Mouse (Mus musculus) lung, embryonic 16.5 days (tissue): ENCODE results near the gene Gzmk. TPM values are rescaled to one million over a fixed set of nuclear protein-coding genes. Genes with fewer than 3 reads are reported as not detected.

ENCODE experiments used
- ATAC-seq: fragments of 200-750 bp; cut with Nextera tagmentation; 2 replicates; pipeline ENCODE4 v1.8.0; 2017; ENCODE audit warnings: low read depth, mild to moderate bottlenecking, moderate library complexity
- H3K27ac ChIP-seq: fragments of 300-500 bp; sonication (generic); 2 replicates; pipeline ENCODE4 v1.5.1; 2014; ENCODE audit warnings: mild to moderate bottlenecking, control low read depth, low read length
- H3K27me3 ChIP-seq: fragments of 300-500 bp; sonication (generic); 2 replicates; pipeline ENCODE4 v1.6.1; 2014; ENCODE audit warnings: low read depth, low read length, mixed read lengths; ENCODE audit not compliant: control insufficient read depth, insufficient read depth
- H3K36me3 ChIP-seq: fragments of 300-500 bp; sonication (generic); 2 replicates; pipeline ENCODE4 v1.6.1; 2014; ENCODE audit warnings: low read length; ENCODE audit not compliant: control insufficient read depth, insufficient read depth
- H3K4me1 ChIP-seq: fragments of 300-500 bp; sonication (generic); replicated peaks from 2 replicates; pipeline ENCODE4 v1.6.1; 2014; ENCODE audit warnings: low read length, mixed read lengths; ENCODE audit not compliant: control insufficient read depth, insufficient read depth
- H3K4me2 ChIP-seq: fragments of 300-500 bp; sonication (generic); 2 replicates; pipeline ENCODE4 v1.6.1; 2014; ENCODE audit warnings: low read depth, low read length, control low read depth
- H3K4me3 ChIP-seq: fragments of 300-500 bp; sonication (generic); 2 replicates; pipeline ENCODE4 v1.5.1; 2014; ENCODE audit warnings: mild to moderate bottlenecking, low read length, control low read depth
- H3K9ac ChIP-seq: fragments of 300-500 bp; sonication (generic); 2 replicates; pipeline ENCODE4 v1.6.1; 2014; ENCODE audit warnings: low read length, control low read depth
- H3K9me3 ChIP-seq: fragments of 300-500 bp; sonication (generic); 2 replicates; pipeline ENCODE4 v1.6.1; 2016; ENCODE audit warnings: low read length; ENCODE audit not compliant: control insufficient read depth
- WGBS: fragments of 180-500 bp; shearing (Covaris S2); extraction: QIAGEN DNeasy Blood & Tissue Kit; methylation state at CpG from one replicate; pipeline ENCODE4 v1.1.7; 2014; 5-methylcytosine and 5-hydroxymethylcytosine counted together
- polyA plus RNA-seq: library from polyadenylated mRNA; unstranded; fragments of >200 nt; fragmentation: Nextera tagmentation; extraction: Ambion mirVana; gene quantifications from 2 replicates; pipeline ENCODE4 v1.2.1, GENCODE M21; 2015

Gene Gzmk
- polyA plus RNA-seq, 1 experiment from 2014 or later: not detected

GRCm38 (mm10) chr13:113139597-113139996, 86.1 kb downstream of the Gzmk start:
- no peaks in the 10 kb centered on the region for H3K9me3 ChIP-seq
- no peak overlapping the region for H3K9ac ChIP-seq
- H3K4me1 ChIP-seq: no peaks in the 10 kb centered on the region
- no peaks in the 10 kb centered on the region for H3K27me3 ChIP-seq
- ATAC-seq: no peak
- no peak overlapping the region for H3K4me3 ChIP-seq
- no peaks in the 10 kb centered on the region for H3K36me3 ChIP-seq
- WGBS: 84% methylated on average over 1 of the region's 1 CpGs
- no peak overlapping the region for H3K4me2 ChIP-seq
- no peak overlapping the region for H3K27ac ChIP-seq

- 58% methylated on average over 1 of the region's 1 CpGs for WGBS
- Histone ChIP-seq H3K9ac (no peak overlapping the region), H3K27ac (no peak overlapping the region), H3K4me3 (no peak overlapping the region), H3K4me1 (no peaks in the 10 kb centered on the region), H3K4me2 (no peak overlapping the region), H3K9me3 (no peaks in the 10 kb centered on the region), H3K36me3 (no peaks in the 10 kb centered on the region), H3K27me3 (no peaks in the 10 kb centered on the region)
- no peak for ATAC-seq
These were observed 95.7 kb downstream of the Gzmk start for GRCm38 (mm10) chr13:113129974-113130373.

Other genes starting within 250 kb of the Gzmk start
- 15.3 and 16.7 TPM in 2 replicates for gene Ccno, start 238.1 kb downstream of the Gzmk start, polyA plus RNA-seq
- 9.3 and 9.9 TPM in 2 replicates for gene Mcidas, start 232.1 kb downstream of the Gzmk start, polyA plus RNA-seq
- gene Cdc20b, start 190.8 kb downstream of the Gzmk start, polyA plus RNA-seq: 4.6 and 5.4 TPM in 2 replicates
- gene Gpx8, start 179.5 kb downstream of the Gzmk start, polyA plus RNA-seq: 169 and 172 TPM in 2 replicates
- 5.6 and 17.4 TPM in 2 replicates for gene Gzma, start 124.9 kb downstream of the Gzmk start, polyA plus RNA-seq
- gene Esm1, start 16.2 kb downstream of the Gzmk start, polyA plus RNA-seq: 1.6 and 2.1 TPM in 2 replicates
- 5.9 and 6.3 TPM in 2 replicates for gene BC067074, start 67.3 kb upstream of the Gzmk start, polyA plus RNA-seq